Mouse (Mus musculus): Measurements from ENCODE around the gene Fkbp4. TPM values are rescaled to one million over a fixed set of nuclear protein-coding genes. Genes with fewer than 3 reads are reported as not detected.
"Not testable (repeated sequence)": the region's sequence is repeated elsewhere in the genome, so short reads cannot be mapped to it uniquely, and the experiment has no call there.

The Fkbp4 gene
- polyA plus RNA-seq, 1 experiment, result 102 TPM

DNA sequence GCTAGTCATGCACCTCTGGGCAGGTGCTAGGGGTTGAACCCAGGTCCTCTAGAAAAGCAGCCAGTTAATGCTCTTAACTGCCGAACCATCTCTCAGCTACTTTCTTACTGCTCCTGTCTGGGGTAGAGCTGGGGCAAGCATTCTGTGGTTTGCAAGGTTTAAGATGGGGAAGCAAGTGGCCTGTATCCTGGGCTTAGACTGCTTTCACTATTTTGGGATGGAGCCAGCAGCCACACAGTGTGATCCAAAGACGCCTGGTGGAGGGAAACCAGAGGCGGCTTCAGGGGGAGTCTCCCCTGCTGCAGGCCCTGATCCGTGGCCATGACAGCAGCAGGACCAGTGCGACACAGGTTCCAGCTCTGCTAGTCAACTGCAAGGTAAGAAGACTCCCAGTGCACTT is 33.8 kb downstream of the Fkbp4 start:
- H3K4me1 ChIP-seq (ENCODE audit: control insufficient read depth, insufficient read depth, low read length), result no peaks in the 10 kb centered on the region
- H3K27ac ChIP-seq (ENCODE audit: insufficient read depth, low read length), result no peak overlapping the region
- H3K4me3 ChIP-seq (ENCODE audit: insufficient read depth, low read length), result no peak overlapping the region

DNA sequence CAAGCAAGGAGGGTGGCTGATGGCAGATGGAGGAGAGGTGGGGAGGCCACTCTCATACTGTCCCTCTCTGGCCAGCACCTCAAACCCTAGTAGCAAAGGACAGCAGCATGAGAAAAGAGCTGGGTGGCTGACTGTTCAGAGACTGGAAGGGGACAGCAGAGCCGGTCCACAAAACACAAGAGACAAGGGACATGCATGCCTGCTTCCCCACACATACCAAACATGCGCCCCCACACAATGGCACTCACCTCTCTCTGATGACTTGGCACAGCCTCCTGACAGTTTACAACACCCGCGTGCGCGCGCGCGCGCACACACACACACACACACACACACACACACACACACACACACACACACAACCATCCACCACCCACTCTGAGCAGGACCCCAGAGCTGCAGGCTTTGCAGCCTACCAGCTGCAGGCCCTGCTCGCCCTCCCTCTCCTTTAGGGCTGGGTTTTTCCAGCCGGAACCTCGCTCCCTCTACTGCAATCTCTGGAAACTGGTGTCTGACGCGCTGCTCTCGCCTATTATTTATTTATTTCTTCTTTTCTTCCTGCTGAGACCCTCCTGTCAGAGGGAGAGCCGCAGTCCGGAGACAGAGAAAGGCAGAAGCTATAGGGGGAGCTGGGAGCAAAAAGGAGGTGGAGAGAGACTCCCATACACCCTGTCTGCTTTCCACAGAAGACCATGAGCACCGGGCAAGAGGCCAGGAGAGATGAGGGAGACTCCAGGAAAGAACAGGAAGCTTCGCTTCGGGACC is 38.9 kb downstream of the Fkbp4 start:
- Histone ChIP-seq H3K4me3 (ENCODE audit: insufficient read depth, low read length) (no peak overlapping the region), H3K4me1 (ENCODE audit: control insufficient read depth, insufficient read depth, low read length) (peaks cover 3% of the 10 kb centered on the region; the same call in 1 of the 2 replicates), H3K27ac (ENCODE audit: insufficient read depth, low read length) (no peak overlapping the region)
- TF ChIP-seq POLR2A (IDR thresholded peaks at IDR 0.05; ENCODE audit: low read depth, low read length) (no peak), CTCF (IDR thresholded peaks at IDR 0.05; ENCODE audit: borderline replicate concordance, insufficient read depth, low read length) (no peak)

More for the DNA sequence above, 33.8 kb downstream of the Fkbp4 start:
- TF ChIP-seq CTCF (IDR thresholded peaks at IDR 0.05; ENCODE audit: borderline replicate concordance, insufficient read depth, low read length), result no peak
- no peak for TF ChIP-seq POLR2A (IDR thresholded peaks at IDR 0.05; ENCODE audit: low read depth, low read length)

DNA sequence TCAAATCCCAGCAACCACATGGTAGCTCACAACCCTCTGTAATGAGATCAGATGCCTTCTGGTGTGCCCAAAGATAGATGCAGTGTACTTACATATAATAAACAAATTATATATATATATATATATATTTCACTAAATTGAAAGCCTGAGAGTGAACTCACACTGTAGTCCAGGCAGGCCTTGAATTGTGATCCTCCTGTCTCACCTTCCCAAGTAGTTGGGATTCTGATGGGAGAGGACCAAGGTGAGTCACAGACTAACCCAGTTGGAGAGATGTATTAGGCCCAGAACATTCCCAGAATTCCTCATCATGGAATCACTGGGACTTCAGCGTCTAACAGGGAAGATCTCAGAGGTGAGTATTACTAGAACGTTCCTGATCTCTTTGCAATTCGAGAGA is 39.5 kb downstream of the Fkbp4 start, which contains the start of gene Nrip2:
Gene Nrip2, plus strand, starts transcription at position 301 of the 400 bp plus-strand sequence.
- no peak within 1 kb of the TSS for H3K27ac ChIP-seq (ENCODE audit: insufficient read depth, low read length)
- peaks cover 3% of the 10 kb centered on the region; the same call in 1 of the 2 replicates for H3K4me1 ChIP-seq (ENCODE audit: control insufficient read depth, insufficient read depth, low read length)
- no peak for TF ChIP-seq CTCF (IDR thresholded peaks at IDR 0.05; ENCODE audit: borderline replicate concordance, insufficient read depth, low read length)
- no peak for TF ChIP-seq POLR2A (IDR thresholded peaks at IDR 0.05; ENCODE audit: low read depth, low read length)
- no peak within 1 kb of the TSS for H3K4me3 ChIP-seq (ENCODE audit: insufficient read depth, low read length)

DNA sequence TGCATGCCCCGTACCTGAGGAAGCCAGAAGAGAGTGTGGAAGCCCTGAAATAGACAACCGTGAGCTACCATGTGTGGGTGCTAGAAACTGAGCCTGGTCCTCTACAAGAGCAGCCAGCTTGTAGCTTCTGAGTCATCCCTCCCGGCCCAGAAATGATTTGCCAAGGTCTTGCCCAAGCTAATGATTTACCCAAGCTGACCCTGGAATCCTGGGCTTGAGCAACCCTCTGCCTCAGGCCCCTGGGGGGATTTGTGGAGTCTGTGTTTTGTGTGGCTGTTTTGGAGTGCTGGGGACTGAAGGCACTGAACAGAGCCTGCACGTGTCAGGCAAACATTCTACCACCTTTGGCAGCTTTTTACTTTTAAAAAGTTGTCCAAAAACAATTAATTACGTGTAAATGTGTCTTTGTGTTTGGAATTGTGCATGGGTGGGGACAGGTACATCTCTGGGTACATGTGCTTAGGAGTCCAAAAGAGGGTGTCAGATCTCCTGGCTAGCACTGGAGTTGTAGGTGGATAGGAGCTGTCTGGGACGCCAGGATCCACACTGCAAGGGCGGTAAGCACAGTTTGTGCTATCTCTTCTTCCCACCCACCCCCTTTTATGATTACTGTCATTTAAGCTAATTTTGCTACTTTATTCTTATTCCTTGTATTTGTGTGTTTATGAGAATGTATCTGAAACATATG is 40.8 kb downstream of the Fkbp4 start:
- Histone ChIP-seq H3K4me3 (ENCODE audit: insufficient read depth, low read length) (no peak overlapping the region), H3K4me1 (ENCODE audit: control insufficient read depth, insufficient read depth, low read length) (peaks cover 3% of the 10 kb centered on the region; the same call in 1 of the 2 replicates), H3K27ac (ENCODE audit: insufficient read depth, low read length) (no peak overlapping the region)
- TF ChIP-seq CTCF (IDR thresholded peaks at IDR 0.05; ENCODE audit: borderline replicate concordance, insufficient read depth, low read length) (no peak), POLR2A (IDR thresholded peaks at IDR 0.05; ENCODE audit: low read depth, low read length) (no peak)

DNA sequence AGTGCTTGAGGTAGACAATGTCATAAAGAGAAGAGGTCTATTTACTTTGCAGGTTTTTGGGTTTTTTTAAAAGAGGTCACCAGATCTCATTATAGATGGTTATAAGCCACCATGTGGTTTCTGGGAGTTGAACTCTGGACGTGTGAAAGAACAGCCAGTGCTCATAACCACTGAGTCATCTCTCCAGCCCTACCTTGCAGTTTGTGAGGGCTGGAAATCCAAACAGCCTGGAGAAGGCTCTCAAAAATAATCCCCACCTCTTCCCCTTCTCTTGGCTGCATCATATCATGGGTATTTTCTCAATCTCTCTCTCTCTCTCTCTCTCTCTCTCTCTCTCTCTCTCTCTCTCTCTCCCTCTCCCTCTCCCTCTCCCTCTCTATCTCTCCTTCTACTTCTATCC is 47.8 kb downstream of the Fkbp4 start:
- no peak overlapping the region for H3K4me3 ChIP-seq (ENCODE audit: insufficient read depth, low read length)
- H3K4me1 ChIP-seq (ENCODE audit: control insufficient read depth, insufficient read depth, low read length), result no peaks in the 10 kb centered on the region
- no peak overlapping the region for H3K27ac ChIP-seq (ENCODE audit: insufficient read depth, low read length)
- TF ChIP-seq POLR2A (IDR thresholded peaks at IDR 0.05; ENCODE audit: low read depth, low read length) (no peak), CTCF (IDR thresholded peaks at IDR 0.05; ENCODE audit: borderline replicate concordance, insufficient read depth, low read length) (no peak)

DNA sequence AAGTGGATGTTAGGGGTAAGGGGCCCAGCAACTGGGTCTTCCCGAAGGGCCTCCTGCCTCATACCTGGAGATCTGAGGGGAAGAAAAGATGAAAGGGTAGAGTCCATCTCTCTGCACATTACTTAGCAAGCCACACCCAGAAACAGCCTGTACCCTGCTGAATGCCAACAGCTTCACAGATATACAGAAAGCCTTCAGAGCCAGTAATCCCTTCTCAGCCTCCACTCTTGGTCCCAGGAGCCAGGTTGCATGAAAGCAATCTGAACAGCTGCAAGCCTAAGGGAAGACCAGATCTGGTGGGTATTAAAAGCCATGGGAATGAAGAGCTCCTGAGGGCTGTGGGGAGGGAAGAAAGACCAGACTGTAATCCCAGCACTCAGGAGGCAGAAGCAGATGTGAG is 49.3 kb downstream of the Fkbp4 start:
- H3K27ac ChIP-seq (ENCODE audit: insufficient read depth, low read length), result no peak overlapping the region
- no peaks in the 10 kb centered on the region for H3K4me1 ChIP-seq (ENCODE audit: control insufficient read depth, insufficient read depth, low read length)
- TF ChIP-seq CTCF (IDR thresholded peaks at IDR 0.05; ENCODE audit: borderline replicate concordance, insufficient read depth, low read length) (no peak), POLR2A (IDR thresholded peaks at IDR 0.05; ENCODE audit: low read depth, low read length) (no peak)
- no peak overlapping the region for H3K4me3 ChIP-seq (ENCODE audit: insufficient read depth, low read length)

DNA sequence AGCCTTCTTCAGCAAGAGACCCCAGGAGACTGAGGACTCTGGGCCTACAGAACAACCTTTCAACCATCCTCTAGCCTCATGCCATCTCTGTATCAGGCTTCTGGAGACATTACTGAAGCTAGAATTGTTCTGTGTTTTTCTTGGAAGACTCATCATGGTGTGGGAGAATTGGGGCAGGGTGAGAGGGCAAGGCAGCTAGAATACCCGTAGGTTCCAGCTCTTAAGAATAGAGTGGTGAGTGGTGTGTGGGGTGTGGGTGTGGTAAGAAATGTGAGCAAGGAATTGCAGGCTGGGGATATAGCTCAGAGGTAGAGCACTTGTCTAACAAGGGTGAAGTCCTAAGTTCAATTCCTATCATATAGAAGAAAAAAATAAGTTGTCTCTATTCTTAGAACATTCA is 53.5 kb downstream of the Fkbp4 start:
- TF ChIP-seq POLR2A (IDR thresholded peaks at IDR 0.05; ENCODE audit: low read depth, low read length), result no peak
- TF ChIP-seq CTCF (IDR thresholded peaks at IDR 0.05; ENCODE audit: borderline replicate concordance, insufficient read depth, low read length), result no peak
- Histone ChIP-seq H3K27ac (ENCODE audit: insufficient read depth, low read length) (no peak overlapping the region), H3K4me3 (ENCODE audit: insufficient read depth, low read length) (no peak overlapping the region), H3K4me1 (ENCODE audit: control insufficient read depth, insufficient read depth, low read length) (no peaks in the 10 kb centered on the region)

DNA sequence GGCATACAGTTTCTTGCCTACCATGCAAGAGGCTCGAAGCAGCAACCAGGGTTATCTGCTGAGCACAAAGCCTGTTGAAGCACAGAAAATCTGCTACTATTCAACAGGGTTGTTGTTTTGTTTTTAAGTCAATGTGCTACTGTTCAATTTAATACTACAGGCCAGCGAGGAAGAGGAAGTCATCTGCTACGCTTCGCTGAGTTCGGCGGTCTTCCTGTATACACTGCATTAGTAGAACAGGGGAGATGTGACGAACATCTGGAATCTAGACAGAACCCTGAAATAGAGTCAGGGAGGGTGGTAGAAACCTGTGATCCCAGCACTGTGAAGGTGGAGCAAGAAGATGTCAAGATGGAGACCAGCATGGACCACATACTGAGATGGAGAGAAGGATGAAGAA is 54.7 kb downstream of the Fkbp4 start:
- H3K4me1 ChIP-seq (ENCODE audit: control insufficient read depth, insufficient read depth, low read length), result no peaks in the 10 kb centered on the region
- no peak overlapping the region for H3K27ac ChIP-seq (ENCODE audit: insufficient read depth, low read length)
- TF ChIP-seq POLR2A (IDR thresholded peaks at IDR 0.05; ENCODE audit: low read depth, low read length), result no peak
- no peak for TF ChIP-seq CTCF (IDR thresholded peaks at IDR 0.05; ENCODE audit: borderline replicate concordance, insufficient read depth, low read length)
- no peak overlapping the region for H3K4me3 ChIP-seq (ENCODE audit: insufficient read depth, low read length)

DNA sequence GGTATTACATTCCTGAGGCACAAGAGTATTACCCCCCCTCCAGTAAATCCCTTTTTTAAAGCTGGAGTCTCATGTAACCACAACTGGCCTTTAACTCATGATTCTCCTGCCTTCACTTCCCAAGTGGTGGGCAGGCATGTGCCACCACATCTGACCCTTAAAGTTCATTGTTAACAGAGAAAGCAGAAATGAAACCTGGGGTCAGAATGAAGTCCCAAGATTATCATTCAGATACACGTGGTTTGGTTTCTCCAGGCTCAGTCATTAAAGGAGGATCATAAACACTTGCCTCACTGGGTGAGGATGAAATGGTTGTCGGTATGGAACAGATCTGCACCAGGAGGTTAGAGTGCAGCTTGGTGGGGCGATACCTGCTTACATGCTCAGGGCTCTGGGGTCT is 57.2 kb downstream of the Fkbp4 start:
- Histone ChIP-seq H3K27ac (ENCODE audit: insufficient read depth, low read length) (no peak overlapping the region), H3K4me1 (ENCODE audit: control insufficient read depth, insufficient read depth, low read length) (no peaks in the 10 kb centered on the region), H3K4me3 (ENCODE audit: insufficient read depth, low read length) (no peak overlapping the region)
- TF ChIP-seq POLR2A (IDR thresholded peaks at IDR 0.05; ENCODE audit: low read depth, low read length), result no peak
- no peak for TF ChIP-seq CTCF (IDR thresholded peaks at IDR 0.05; ENCODE audit: borderline replicate concordance, insufficient read depth, low read length)

DNA sequence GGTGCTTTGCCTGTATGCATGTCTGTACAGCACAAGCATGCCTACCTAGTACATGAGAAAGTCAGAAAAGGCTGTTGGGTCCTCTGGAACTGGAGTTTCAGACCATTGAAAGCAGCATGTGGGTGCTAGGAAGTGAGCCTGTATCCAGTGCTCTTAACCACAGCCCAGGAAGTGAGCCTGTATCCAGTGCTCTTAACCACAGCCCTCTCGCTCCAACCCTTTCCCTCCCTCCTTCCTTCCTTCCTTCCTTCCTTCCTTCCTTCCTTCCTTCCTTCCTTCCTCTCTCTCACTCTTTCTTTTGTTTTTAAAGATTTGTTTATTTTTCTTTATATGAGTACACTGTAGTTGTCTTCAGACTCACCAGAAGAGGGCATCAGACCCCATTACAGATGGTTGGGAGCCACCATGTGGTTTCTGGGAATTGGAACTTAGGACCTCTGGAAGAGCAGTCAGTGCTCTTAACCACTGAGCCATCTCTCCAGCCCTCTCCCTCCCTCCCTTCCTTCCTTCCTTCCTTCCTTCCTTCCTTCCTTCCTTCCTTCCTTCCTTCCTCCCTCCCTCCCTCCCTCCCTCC is 57.8 kb downstream of the Fkbp4 start:
- H3K4me1 ChIP-seq (ENCODE audit: control insufficient read depth, insufficient read depth, low read length); H3K4me3 ChIP-seq (ENCODE audit: insufficient read depth, low read length); H3K27ac ChIP-seq (ENCODE audit: insufficient read depth, low read length): not testable (repeated sequence)

Other genes starting within 250 kb of the Fkbp4 start
- gene Tead4, start 137.9 kb downstream of the Fkbp4 start, polyA plus RNA-seq (2011; ENCODE audit: insufficient read length, low read depth, missing spikeins), result 3.0 and 4.2 TPM in 2 replicates
- 56.8 and 67.0 TPM in 2 replicates for gene Tulp3, start 82.8 kb downstream of the Fkbp4 start, polyA plus RNA-seq (2011; ENCODE audit: insufficient read length, low read depth, missing spikeins)
- 39.6 TPM in 2 replicates for gene Rhno1, start 75.8 kb downstream of the Fkbp4 start, polyA plus RNA-seq (2011; ENCODE audit: insufficient read length, low read depth, missing spikeins)
- 41.6 and 45.7 TPM in 2 replicates for gene Foxm1, start 75.7 kb downstream of the Fkbp4 start, polyA plus RNA-seq (2011; ENCODE audit: insufficient read length, low read depth, missing spikeins)
- not detected in 2 replicates for gene Tex52, start 63.2 kb downstream of the Fkbp4 start, polyA plus RNA-seq (2011; ENCODE audit: insufficient read length, low read depth, missing spikeins)
- gene Gm44596, start 63.2 kb downstream of the Fkbp4 start, polyA plus RNA-seq (2011; ENCODE audit: insufficient read length, low read depth, missing spikeins), result not detected in 2 replicates
- gene Nrip2, start 39.4 kb downstream of the Fkbp4 start, polyA plus RNA-seq (2011; ENCODE audit: insufficient read length, low read depth, missing spikeins), result 3.5 and 9.1 TPM in 2 replicates
- gene Itfg2, start 13.7 kb downstream of the Fkbp4 start, polyA plus RNA-seq (2011; ENCODE audit: insufficient read length, low read depth, missing spikeins), result 12.1 and 15.2 TPM in 2 replicates
- gene Pzp, start 88.0 kb upstream of the Fkbp4 start, polyA plus RNA-seq (2011; ENCODE audit: insufficient read length, low read depth, missing spikeins), result not detected in 2 replicates
- gene A2ml1, start 142.9 kb upstream of the Fkbp4 start, polyA plus RNA-seq (2011; ENCODE audit: insufficient read length, low read depth, missing spikeins), result not detected in 2 replicates
- not detected in 2 replicates for gene Klrb1a, start 184.9 kb upstream of the Fkbp4 start, polyA plus RNA-seq (2011; ENCODE audit: insufficient read length, low read depth, missing spikeins)
- gene Clec2h, start 223.7 kb upstream of the Fkbp4 start, polyA plus RNA-seq (2011; ENCODE audit: insufficient read length, low read depth, missing spikeins), result not detected in 2 replicates